Mouse (Mus musculus) frontal cortex, postnatal 14 days (tissue): Measurements from ENCODE around the gene Mpeg1.

Source experiments
- DNase-seq, 2 experiments: peaks; one replicate each; pipeline ENCODE4 v3.0.0; 2022; ENCODE audit warnings: low spot score in 2 of 2

Mpeg1 gene

GRCm38 (mm10) chr19:12460282-12461249 lies at the start of gene Mpeg1:
Gene Mpeg1, plus strand, starts transcription at chr19:12460779.
- no peak for DNase-seq

- DNase-seq = no peak
Observed at GRCm38 (mm10) chr19:12413737-12414136, 46.8 kb upstream of the Mpeg1 start.

- no peak for DNase-seq
Observed at GRCm38 (mm10) chr19:12417361-12417760, 43.2 kb upstream of the Mpeg1 start, which contains the start of gene Olfr1441. Gene Olfr1441, plus strand, starts transcription at chr19:12417433.

- DNase-seq = no peak
Observed at GRCm38 (mm10) chr19:12418312-12418711, 42.3 kb upstream of the Mpeg1 start.

- no peak for DNase-seq
Observed at GRCm38 (mm10) chr19:12420555-12420954, 40.0 kb upstream of the Mpeg1 start.

- DNase-seq = no peak
Observed at GRCm38 (mm10) chr19:12421680-12422079, 38.9 kb upstream of the Mpeg1 start.

GRCm38 (mm10) chr19:12427101-12427500 lies 33.5 kb upstream of the Mpeg1 start:
- no peak for DNase-seq

- no peak for DNase-seq
Observed at GRCm38 (mm10) chr19:12427605-12428004, 33.0 kb upstream of the Mpeg1 start, which contains the start of gene Pfpl. Gene Pfpl, plus strand, starts transcription at chr19:12427905.

GRCm38 (mm10) chr19:12433033-12433432 lies 27.5 kb upstream of the Mpeg1 start:
- no peak for DNase-seq

- DNase-seq = no peak
Observed at GRCm38 (mm10) chr19:12435011-12435416, 25.6 kb upstream of the Mpeg1 start.

GRCm38 (mm10) chr19:12435750-12436524 lies 24.6 kb upstream of the Mpeg1 start:
- no peak for DNase-seq

- no peak for DNase-seq
Observed at GRCm38 (mm10) chr19:12439581-12439980, 21.0 kb upstream of the Mpeg1 start.

GRCm38 (mm10) chr19:12440103-12440725 lies 20.4 kb upstream of the Mpeg1 start:
- no peak for DNase-seq

GRCm38 (mm10) chr19:12442560-12442959 lies 18.0 kb upstream of the Mpeg1 start:
- DNase-seq = no peak

GRCm38 (mm10) chr19:12445014-12445413 lies 15.6 kb upstream of the Mpeg1 start:
- DNase-seq = no peak

- DNase-seq = no peak
Observed at GRCm38 (mm10) chr19:12457401-12458066, 3.0 kb upstream of the Mpeg1 start.

- no peak for DNase-seq
Observed at GRCm38 (mm10) chr19:12459516-12459915, 1.1 kb upstream of the Mpeg1 start.

- DNase-seq = no peak
Observed at GRCm38 (mm10) chr19:12462851-12463721, 2.5 kb downstream of the Mpeg1 start.

- DNase-seq = no peak
Observed at GRCm38 (mm10) chr19:12463722-12464035, 3.1 kb downstream of the Mpeg1 start.

GRCm38 (mm10) chr19:12464127-12464526 lies 3.5 kb downstream of the Mpeg1 start:
- DNase-seq = no peak

GRCm38 (mm10) chr19:12464674-12465073 lies 4.1 kb downstream of the Mpeg1 start:
- no peak for DNase-seq
